Mouse (Mus musculus): Measurements from ENCODE around the gene Slc25a30.

DNA sequence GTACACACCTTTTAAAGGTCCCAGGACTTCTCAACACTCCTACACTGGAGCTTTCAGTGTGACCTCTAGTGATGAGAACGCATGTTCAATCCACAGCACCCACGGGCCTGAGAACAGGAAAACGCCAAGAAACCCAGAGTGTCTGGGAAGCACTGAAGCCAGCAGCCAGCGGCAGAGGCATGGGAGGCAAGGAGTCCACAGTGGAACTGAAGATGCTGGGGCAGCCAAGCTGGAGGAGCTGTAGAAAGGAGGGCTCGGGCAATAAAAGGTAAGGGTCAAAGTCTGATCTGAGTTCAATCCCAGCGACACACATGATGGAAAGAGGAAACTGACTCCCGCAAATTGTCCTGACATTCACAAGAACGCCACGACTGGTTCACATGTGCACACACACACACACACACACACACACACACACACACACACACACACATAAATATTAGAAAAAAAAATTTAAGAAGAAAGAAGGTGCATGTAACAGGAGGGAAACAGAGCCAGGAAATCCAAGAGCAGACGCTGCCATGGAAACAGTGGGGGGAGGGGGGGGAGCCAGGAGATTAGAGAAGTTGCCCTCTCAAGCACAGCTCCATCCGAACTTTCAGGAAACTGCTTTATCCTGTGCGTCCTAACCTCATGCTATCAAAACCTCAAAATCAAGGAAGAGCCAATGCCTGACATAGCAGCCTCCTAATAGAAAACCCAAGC, 46.9 kb upstream of the Slc25a30 start:
- TF ChIP-seq CTCF (IDR thresholded peaks at IDR 0.05; ENCODE audit: extremely low read depth, insufficient read depth, insufficient read length, insufficient replicate concordance), result no peak
- no peak for TF ChIP-seq POLR2A (IDR thresholded peaks at IDR 0.05; ENCODE audit: low read depth, low read length)
